Mouse (Mus musculus) adrenal gland, postnatal 36 days (tissue): ENCODE results near the gene Zdhhc5. TPM values are rescaled to one million over a fixed set of nuclear protein-coding genes. Genes with fewer than 3 reads are reported as not detected.
"Not testable (repeated sequence)": the region's sequence is repeated elsewhere in the genome, so short reads cannot be mapped to it uniquely, and the experiment has no call there.

Experiments
- DNase-seq, 2 experiments: peaks; one replicate each; pipeline ENCODE4 v3.0.0; 2021; ENCODE audit warnings: mixed read lengths in 1 of 2
- total RNA-seq, 2 experiments: library from RNA; stranded (reverse); gene quantifications; 2 replicates each; pipeline ENCODE4 v1.2.3; 2021

Zdhhc5 gene
- total RNA-seq, 2 experiments from 2014 or later = 63.3 to 63.9 TPM

DNA sequence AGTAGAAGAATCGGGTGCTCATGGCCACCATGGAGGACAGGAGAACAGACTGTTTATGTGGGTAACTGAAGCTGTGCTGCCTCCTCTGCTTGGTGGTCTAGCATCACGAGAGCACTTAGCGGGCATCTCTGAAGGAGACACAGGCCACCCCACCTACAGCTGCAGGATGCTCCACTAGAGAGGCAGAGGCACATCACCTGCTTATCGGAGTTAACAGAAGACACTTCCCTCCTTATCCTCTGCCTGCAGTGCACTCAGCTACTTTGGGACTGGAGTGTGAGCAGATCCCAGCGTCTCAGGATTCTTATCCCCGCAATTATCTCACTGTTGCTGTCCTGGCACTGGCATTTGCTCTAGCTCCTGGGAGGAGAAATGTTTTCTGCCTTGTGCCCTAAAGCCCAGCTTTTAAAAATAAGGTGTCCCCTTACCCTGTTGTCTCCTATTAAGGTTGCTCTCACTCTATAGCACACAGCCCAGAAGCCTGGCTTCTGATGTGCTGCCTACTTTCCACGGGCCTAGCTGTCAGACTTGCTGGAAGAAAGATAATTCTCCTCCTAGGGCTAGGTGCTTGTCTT is 20.5 kb upstream of the Zdhhc5 start:
- DNase-seq = no peak

DNA sequence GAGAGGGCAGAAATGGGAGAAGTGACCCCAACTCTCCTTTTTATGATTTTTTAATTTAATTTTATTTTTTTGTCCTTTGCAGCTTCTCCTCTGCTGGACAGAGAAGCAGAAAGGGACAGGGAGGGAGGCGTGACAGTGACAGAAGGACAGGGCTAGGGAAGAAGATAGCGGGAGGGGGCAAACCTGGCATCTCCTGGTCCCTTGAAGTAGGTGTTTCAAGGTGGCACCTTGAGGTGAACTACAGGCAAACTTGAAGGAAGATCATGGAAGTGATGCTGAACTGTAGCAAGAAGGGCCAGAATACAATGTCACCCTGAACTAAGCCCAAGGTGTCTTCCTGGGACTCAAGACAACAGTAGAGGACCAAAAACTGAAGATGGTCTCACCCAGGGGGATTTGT is 19.9 kb upstream of the Zdhhc5 start:
- DNase-seq = no peak

DNA sequence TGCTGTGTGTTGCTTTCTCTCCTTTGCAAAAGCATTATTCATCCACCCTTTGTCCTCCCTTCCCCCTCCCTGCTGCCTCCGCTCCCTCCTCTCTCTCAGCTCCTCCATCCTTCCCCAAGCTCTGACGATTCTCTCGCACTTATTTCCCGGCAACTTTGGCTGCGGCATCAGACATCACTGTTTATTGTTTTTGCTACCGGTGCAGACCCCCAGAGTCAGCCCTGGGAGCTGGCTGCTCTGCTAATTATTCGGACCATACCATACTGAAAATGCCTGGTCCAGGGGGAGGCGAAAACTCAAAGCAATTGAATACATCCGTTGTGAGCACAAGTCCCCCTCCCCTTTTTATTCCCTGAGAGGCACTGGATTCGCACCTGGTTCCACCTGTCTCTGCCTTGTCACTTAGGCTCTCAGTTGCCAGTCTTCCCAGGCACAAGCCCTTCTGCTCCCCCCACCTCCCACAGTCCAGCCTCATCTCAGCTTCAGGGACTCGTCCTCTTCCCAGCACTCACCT is 19.4 kb upstream of the Zdhhc5 start:
- no peak for DNase-seq

DNA sequence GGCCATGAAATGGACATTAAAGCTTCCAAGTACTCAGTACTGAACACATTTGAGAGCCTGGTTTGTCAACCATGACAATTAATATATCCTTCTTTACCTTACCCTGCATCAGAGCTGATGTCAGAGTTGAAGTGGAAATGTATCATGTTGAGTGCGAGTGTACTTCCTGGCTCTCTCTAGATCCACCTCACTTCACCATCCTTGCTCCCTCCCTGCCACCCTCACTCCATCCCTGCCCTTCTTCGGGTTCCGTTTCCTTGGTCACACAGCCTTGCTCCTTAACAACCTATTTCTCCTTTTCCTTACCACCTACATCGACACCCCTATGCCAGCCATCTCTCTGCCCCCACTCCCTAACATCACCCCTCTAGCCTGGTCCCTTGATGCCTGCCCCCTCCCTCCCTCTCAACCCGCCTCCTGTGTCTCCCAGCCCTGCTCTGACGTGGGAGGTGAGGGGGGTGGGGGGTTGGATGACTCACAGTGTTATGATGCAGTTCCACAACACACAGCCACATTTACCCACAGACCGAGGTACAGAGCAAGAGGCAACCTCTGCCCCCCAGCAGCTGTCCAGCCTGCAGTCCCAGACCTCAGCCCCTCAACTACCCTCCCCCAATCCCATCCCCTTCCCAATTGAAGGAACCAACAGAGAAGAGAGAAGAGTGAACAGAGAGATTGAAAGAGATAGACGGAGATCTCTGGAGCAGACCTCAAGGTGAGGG is 18.8 kb upstream of the Zdhhc5 start, which contains the start of gene Ypel4:
Gene Ypel4, plus strand, starts transcription at position 480 of the 722 bp plus-strand sequence.
- peak; percentile 76 to 83 for DNase-seq

DNA sequence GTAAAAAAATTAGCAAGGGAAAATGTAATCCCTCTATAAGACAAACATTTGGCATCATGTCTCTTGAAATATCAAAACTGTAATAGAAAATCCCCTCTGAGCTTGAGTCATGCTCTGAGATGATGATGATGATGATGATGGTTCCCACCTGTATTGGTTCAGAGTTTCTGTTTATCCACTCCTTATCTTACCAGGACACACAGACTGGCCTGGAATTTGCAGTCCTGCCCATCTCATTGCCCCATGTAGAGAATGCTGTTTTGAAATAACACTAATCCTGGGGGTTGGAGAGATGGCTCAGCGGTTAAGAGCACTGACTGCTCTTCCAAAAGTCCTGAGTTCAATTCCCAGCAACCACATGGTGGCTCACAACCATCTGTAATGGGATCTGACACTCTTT is 17.4 kb upstream of the Zdhhc5 start:
- DNase-seq = no peak

DNA sequence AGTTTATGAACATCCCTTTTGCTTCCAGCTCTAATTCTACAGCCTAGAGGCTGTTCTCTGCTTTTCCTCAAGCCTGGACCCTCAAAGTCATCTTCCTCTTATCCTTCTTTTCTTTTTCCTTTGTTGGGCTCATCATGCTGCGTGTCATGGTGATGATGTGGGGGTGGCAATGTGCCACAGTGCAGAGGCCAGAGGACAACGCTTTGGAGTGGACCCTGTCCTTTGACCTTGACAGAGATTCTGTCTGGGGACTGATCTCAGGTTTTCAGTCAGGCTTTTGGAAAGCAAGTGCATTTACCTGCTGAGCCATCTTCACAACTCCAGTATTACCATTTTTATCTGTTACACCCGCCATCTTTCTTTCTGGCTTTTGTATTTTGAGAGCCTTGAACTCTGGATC is 16.2 kb upstream of the Zdhhc5 start:
- DNase-seq = no peak

DNA sequence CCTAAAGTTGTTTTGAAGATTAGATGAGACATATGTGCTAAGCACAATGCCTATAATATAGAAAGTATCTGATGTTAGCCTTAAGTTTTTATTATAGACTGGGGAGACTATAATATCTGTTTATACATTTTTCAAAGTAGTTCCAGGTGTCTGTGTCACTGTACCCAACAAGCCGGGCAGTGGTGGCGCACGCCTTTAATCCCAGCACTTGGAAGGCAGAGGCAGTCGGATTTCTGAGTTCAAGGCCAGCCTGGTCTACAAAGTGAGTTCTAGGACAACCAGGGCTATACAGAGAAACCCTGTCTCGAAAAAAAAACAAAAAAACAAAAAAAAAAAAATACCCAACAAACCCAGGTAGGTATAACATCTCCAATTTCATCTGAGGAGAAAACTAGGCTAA is 13.2 kb upstream of the Zdhhc5 start:
- DNase-seq = not testable (repeated sequence)

DNA sequence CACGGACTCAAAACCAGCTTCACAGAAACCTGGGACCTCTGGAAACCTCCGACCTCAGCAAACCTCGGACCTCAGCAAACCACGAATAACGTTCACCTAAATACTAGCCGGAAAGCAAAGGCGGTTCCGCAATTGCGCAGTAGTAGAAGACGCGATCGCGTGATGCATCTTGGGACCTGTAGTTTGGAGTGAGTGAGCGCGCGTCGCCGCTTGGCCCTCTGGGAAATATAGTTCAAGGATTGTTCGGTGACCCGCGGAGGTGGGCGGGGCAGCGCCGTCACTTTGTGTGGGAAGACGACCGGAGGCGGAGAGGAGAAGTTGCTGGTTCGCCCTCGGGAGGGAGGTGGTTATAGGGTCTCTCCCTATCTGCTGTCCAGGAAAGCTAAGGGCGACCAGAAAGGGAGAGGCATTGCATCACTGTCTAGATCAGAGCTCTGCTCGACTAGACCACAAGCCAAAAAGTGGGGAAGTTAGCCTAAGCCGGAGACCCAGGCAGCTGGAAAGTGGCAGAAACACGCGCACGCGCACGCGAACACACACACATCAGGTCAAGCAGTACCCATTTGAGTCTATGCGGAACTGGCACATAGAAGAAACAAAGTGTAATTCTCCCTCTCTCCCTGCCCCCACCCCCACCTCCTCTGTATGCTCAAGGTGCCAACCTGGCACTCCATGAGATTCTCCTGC is 12.3 kb upstream of the Zdhhc5 start, which contains the start of gene Clp1:
Gene Clp1, minus strand, starts transcription at position 179 of the 687 bp plus-strand sequence.
- peak; percentile 97 to 98 for DNase-seq

DNA sequence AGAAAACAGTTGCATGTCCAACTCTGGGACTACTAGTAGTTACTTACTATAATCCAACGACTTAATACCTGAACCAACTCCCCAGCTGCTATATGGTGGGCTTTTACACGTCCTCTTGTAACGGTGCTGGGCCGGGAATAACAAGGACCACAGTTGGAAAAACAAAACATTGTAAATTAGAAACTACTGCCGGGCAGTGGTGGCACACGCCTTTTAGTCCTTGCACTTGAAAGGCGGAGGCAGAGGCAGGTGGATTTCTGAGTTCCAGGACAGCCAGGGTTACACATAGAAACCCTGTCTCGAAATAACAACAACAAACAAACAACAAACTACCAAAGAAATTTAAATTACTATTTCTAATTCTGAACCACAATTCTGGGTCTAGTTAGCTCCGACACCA is 11.7 kb upstream of the Zdhhc5 start:
- DNase-seq = no peak

DNA sequence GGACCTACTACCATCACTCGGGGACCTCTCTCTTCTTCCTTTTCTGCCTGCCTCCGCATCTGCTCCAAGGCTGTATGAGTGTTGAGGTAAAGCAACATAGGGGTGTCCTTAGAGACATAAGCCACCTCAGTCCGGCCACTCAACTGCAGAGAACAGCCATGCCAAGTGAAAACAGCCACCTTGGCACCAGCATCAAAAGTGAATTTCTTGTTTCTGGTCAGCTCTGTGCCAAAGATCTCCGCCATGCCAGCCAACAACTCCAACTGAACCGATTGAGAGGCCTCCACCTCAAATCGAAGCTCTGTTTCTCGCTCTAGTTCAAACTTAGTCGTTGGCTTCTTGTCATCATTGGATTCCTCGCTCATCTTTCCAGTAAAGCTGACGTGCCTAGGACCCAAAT is 10.8 kb upstream of the Zdhhc5 start:
- DNase-seq = no peak

DNA sequence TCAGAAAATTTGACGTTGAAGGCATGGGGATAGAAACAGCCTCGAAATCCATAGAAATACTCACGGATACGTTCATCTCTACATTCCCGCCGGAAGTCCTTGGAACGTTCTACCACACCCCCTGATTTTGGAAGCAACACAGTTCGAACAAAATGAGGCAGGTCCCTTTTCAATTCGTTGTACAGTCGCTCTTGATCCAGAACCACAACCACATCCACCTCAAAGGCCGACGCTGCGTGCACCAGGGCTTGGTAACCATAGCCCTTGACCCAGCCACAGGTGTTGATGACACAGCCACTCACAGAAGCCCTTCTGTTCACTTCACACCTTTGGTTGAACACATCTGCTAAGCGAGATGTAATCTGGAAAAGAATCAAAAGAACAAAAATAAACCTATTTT is 8.9 kb upstream of the Zdhhc5 start:
- DNase-seq = no peak

DNA sequence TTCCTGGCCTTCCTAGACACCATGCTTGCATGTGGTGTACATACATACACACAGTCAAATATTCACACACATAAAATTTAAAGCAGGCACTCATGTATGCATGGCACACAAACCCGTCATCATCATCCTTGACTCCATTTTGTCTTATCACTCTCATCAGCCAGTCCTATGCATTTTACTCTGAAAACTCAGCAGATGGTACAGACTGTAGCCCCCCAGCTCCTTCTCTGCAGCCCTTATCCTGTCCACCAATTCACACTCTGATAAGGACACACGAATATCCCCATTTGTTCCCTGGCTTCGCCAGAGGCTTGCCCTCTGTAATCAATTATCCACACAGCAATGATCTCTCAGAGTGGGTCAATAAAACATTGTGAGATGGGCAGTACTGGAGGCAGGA is 6.2 kb upstream of the Zdhhc5 start:
- DNase-seq = no peak

DNA sequence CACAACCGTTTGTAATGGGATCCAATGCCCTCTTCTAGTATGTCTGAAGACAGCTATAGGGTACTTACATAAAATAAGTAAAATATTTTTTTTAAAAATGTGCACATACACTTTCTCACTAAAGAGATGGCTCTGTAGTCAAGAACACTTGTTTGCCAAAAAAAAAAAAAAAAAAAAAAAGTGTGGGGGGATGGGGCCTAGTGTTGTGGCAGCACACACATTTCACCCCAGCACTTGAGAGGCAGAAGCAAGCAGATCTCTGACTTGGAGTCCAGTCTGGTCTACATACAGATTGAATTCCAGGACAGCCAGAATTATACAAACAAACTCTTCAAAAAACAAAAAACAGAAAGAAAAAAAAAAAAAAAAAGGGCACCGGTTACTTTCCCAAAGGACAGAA is 5.7 kb upstream of the Zdhhc5 start:
- DNase-seq = no peak

DNA sequence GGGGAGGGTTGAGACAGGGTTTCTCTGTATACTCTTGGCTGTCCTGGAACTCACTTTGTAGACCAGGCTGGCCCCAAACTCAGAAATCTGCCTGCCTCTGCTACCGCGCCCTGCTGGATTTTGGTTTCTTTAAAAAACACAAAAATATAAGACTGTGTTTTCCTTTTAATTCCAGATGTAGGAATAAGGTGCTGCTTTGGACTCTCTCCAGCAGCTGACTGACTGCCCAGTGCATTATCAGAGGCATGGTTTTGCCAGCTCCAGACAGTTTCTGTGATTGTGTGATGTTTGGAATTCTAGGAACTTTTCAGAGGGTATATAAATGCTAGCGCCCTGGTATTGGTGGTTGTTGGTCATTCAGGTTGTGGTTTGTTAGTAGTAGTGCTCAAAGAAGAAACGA is 2.4 kb upstream of the Zdhhc5 start:
- DNase-seq = no peak

DNA sequence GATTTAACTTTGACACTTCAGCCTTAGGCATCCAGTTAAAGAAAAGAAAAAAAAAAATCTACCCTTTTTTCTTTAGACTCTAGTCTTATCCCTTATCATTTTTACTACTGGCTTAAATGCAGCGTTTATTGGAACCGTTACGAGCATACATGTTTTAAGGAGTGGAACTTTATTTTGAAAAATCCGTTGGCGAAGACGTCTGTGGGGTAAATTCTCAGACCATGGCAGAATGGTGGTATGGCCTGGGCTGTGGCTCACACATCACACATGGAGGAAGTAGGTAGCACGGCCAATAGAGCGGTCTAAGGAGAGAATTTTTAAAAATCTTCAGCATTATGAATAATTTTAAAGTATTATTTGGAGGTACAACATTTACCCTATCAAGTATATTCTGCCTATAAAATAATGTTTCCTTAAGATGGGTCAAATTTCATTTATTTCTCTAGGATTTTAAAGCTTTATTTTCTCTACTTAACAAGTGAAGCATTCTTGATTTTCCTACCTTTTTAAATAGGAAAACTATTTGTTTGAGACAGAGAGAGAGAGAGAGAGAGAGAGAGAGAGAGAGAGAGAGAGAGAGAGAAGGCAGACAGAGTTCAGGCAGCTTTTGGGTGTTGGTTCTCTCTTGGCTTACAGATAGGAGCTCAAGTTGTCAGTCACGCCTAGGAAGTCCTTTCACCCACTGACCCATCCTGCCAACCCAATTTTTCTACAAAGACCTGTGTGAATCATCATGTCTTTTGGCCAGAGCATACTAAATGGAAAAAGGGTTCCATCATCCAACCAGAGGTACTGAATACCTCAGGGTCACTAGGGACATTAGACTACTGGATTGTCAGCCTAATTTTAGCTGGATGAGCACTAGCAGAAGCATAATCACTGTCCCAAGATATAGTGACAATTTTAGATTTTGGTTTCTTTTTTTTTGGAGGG is 1.7 kb upstream of the Zdhhc5 start:
- DNase-seq = no peak

DNA sequence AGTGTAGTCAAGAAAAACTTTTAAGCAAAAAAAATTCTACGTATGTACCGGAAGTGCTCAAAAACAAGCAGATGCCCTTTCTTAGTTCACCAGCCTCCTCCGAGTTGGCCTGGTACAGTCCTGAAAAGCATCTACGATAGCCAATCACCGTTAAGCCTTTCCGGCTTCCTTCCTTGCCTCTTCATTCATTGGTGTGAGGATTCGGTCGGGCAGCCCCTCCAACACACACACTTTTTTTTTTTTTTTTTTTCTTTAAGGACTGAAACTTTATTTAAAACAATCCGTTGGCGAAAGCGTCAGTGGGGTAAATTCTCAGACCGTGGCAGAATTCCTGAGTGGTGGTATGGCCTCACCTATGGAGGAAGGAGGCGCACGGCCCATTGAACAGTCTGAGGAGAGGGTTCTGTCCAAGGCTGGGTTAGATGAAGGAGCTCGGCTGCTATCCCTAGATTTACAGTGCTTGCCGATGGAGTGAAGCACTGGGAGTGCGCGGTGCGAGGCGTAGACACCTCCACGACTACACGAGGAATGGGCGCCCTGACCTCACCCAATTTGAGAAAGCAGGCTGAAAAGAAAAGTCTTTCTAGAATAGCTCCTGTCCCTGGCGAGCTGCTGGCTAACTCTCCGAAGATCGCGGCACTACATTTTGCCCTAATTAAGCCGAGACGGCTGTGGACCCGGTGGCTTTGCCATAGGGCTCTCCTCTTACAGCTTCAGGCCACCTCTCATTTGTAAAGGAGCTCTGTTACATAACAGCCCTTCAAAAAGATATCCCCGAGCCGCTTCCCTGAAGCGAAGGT is 782 bp upstream of the Zdhhc5 start:
- DNase-seq = peak; percentile 82 to 83

DNA sequence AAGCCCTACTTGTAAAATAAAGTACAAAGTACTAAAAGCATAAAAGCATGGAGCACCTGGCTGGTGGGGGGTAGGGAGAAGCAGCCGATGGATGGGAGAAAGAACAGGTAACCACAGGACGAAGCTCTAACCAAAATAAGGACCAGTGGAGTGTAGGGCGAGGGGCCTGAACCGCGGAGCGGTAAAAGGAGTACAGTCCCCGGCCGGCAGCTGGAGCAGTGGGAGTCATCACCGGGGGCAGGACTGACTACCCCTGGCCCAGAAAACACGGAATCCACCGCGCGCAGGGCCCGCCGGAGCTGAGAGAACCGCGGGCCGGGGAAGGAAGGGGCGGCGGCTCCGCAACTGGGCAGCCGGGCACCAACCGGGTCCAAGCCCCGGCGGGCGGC is 564 bp downstream of the Zdhhc5 start:
- DNase-seq = no peak

DNA sequence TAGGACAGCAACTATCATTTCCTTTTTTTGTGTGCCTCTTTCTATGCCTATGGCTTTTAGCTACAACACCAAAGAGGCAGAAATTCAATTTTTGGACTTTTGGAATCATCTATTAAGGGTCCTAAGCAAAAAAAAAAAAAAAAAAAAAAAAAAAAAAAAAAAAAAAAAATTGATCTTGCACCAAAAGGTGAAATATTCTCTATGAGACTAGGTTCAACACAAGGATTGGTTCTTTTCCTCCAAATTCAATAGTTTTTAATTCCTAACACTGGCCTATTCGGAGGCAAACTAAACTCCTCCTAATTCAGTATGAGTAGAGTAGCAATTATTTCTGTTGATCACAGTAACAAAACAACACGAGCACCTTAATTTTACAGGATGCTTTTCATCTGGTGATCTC is 3.1 kb downstream of the Zdhhc5 start:
- no peak for DNase-seq

DNA sequence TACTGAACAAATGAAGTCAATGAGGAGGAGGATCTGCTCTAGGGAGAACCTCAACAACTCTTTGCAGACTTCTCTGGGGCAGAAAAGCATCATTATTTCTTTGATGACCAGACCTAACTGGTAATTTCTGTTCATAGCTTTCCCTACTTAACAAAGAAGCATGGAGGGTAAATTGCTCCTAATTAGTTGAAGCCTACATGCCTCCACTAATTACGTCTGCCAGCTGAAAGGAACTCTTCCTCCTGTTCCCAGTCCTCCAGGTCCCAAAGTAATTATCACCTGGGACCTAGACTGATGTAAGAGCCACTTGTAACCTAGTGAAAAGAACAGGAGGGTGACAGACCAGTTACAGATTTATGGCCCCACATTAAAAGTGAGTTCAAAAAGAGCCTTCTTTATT is 7.5 kb downstream of the Zdhhc5 start:
- DNase-seq = no peak

DNA sequence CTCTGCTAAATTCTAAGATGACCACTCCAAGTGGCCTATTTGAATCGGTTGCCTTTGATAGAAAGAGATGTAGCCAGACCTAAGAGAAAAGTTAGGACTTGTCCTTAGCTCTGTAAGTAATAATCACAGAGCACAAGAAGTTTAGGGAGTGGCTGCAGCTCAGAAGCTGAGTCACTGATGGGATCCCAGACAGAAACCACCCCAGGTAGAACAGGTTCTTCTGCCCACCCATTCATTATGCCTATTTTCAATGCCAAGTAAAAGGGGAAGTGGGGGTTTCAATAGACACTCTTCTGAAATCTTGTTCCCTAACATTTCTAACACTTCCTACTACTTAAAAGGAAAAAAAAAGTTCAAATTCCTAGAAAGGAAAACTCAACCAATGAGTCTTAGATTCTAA is 9.7 kb downstream of the Zdhhc5 start:
- DNase-seq = no peak

DNA sequence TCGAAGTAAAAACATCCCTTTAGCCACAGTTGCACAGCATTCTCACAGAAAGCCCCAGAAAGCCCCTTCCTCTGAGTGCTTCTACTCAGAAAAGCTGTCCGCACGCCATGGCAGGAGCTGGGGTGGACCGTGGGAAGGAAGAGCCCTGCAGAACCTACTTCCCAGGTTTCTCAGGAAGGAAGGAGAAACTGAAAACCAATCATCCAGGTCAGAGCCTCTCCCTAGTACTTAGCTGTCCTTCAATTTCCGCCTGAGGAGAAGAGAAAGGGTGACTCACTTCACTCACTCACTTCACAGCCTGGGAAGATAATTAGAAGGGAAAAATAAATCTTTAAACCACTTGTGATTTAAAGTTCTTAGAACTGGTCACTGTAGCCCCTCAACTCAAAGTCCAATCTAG is 10.7 kb downstream of the Zdhhc5 start:
- DNase-seq = no peak
